Mouse (Mus musculus) thymus, adult 2 months (tissue): ENCODE data around the gene Myd88. TPM values are rescaled to one million over a fixed set of nuclear protein-coding genes. Genes with fewer than 3 reads are reported as not detected.
"Not testable (repeated sequence)": the region's sequence is repeated elsewhere in the genome, so short reads cannot be mapped to it uniquely, and the experiment has no call there.

ENCODE experiments used
- DNase-seq: peaks from one replicate; pipeline ENCODE4 v3.0.0; 2021
- H3K27ac ChIP-seq: fragments of 200-500 bp; 2 replicates; pipeline ENCODE4 v1.5.1; 2012; ENCODE audit warnings: low read length, control low read depth; ENCODE audit not compliant: control insufficient read depth, insufficient read depth
- H3K27me3 ChIP-seq: fragments of 200-500 bp; 2 replicates; pipeline ENCODE4 v1.6.1; 2012; ENCODE audit warnings: mild to moderate bottlenecking, low read length, moderate library complexity, mixed read lengths; ENCODE audit not compliant: control insufficient read depth, insufficient read depth
- H3K36me3 ChIP-seq: fragments of 200-500 bp; 2 replicates; pipeline ENCODE4 v1.6.1; 2012; ENCODE audit warnings: mild to moderate bottlenecking, low read length, moderate library complexity; ENCODE audit not compliant: control insufficient read depth, insufficient read depth
- H3K4me1 ChIP-seq: fragments of 200-500 bp; replicated peaks from 2 replicates; pipeline ENCODE4 v1.6.1; 2012; ENCODE audit warnings: low read length; ENCODE audit not compliant: control insufficient read depth, insufficient read depth
- H3K4me3 ChIP-seq: fragments of 200-500 bp; 2 replicates; pipeline ENCODE4 v1.5.1; 2012; ENCODE audit warnings: mild to moderate bottlenecking, low read length, control low read depth, moderate library complexity; ENCODE audit not compliant: control insufficient read depth, insufficient read depth
- CTCF ChIP-seq: fragments of 200-500 bp; IDR thresholded peaks from 2 replicates; pipeline ENCODE4 v1.5.1; 2012; ENCODE audit warnings: mild to moderate bottlenecking, control low read depth, low read length, moderate library complexity, borderline replicate concordance; ENCODE audit not compliant: control insufficient read depth, poor library complexity, insufficient read depth; ENCODE audit errors: extremely low read depth
- POLR2A ChIP-seq: fragments of 200-500 bp; IDR thresholded peaks from 2 replicates; pipeline ENCODE4 v1.6.1; 2012; ENCODE audit warnings: mild to moderate bottlenecking, low read length, control low read depth, moderate library complexity; ENCODE audit not compliant: control insufficient read depth, poor library complexity, insufficient read depth; ENCODE audit errors: extremely low read depth
- WGBS: fragments of 180-500 bp; shearing (Covaris S2); methylation state at CpG from one replicate; pipeline ENCODE4 v1.1.7; 2018; 5-methylcytosine and 5-hydroxymethylcytosine counted together
- polyA plus RNA-seq: library from polyadenylated mRNA; depleted of rRNA; stranded (reverse); fragments of >200 nt; gene quantifications from 2 replicates; pipeline ENCODE4 v1.2.3, GENCODE M21; 2012

Gene Myd88
- polyA plus RNA-seq, 1 experiment, result 30.8 TPM

GRCm38 (mm10) chr9:119371251-119371650 is 30.0 kb upstream of the Myd88 start:
- no peaks in the 10 kb centered on the region for H3K4me1 ChIP-seq
- no peak overlapping the region for H3K4me3 ChIP-seq
- TF ChIP-seq POLR2A (no peak), CTCF (no peak)
- H3K27me3 ChIP-seq, result no peaks in the 10 kb centered on the region
- H3K27ac ChIP-seq, result no peak overlapping the region
- 95% methylated on average over 4 of the region's 4 CpGs for WGBS
- H3K36me3 ChIP-seq, result no peaks in the 10 kb centered on the region
- no peak for DNase-seq

- not testable (repeated sequence) for H3K36me3 ChIP-seq, DNase-seq, H3K27ac ChIP-seq, H3K4me1 ChIP-seq, H3K4me3 ChIP-seq, H3K27me3 ChIP-seq
- WGBS, result 95% methylated on average over 4 of the region's 4 CpGs
Measured at GRCm38 (mm10) chr9:119370770-119371169, 29.6 kb upstream of the Myd88 start.

GRCm38 (mm10) chr9:119368367-119368766 is 27.2 kb upstream of the Myd88 start:
- WGBS, result 94% methylated on average over 3 of the region's 3 CpGs
- Histone ChIP-seq H3K36me3 (no peaks in the 10 kb centered on the region), H3K4me3 (no peak overlapping the region), H3K27ac (no peak overlapping the region), H3K27me3 (no peaks in the 10 kb centered on the region), H3K4me1 (no peaks in the 10 kb centered on the region)
- DNase-seq, result no peak
- TF ChIP-seq CTCF (no peak), POLR2A (no peak)

GRCm38 (mm10) chr9:119365284-119365683 is 24.1 kb upstream of the Myd88 start, which contains the start of gene Slc22a14:
Gene Slc22a14, minus strand, starts transcription at chr9:119365553.
- WGBS, result 36% methylated on average over 7 of the region's 7 CpGs
- no peak for DNase-seq

GRCm38 (mm10) chr9:119363229-119363628 is 22.0 kb upstream of the Myd88 start:
- Histone ChIP-seq H3K4me1 (no peaks in the 10 kb centered on the region; the same call in 1 of the 2 replicates), H3K36me3 (no peaks in the 10 kb centered on the region), H3K27me3 (no peaks in the 10 kb centered on the region), H3K27ac (no peak overlapping the region), H3K4me3 (no peak overlapping the region)
- TF ChIP-seq CTCF (no peak), POLR2A (no peak)
- WGBS, result 95% methylated on average over 12 of the region's 12 CpGs
- no peak for DNase-seq

More at GRCm38 (mm10) chr9:119365284-119365683, 24.1 kb upstream of the Myd88 start, which contains the start of gene Slc22a14:
- no peak within 1 kb of the TSS for H3K4me3 ChIP-seq
- H3K27ac ChIP-seq, result no peak within 1 kb of the TSS
- TF ChIP-seq POLR2A, result no peak
- TF ChIP-seq CTCF, result no peak
- H3K27me3 ChIP-seq, result no peaks in the 10 kb centered on the region
- H3K36me3 ChIP-seq, result no peaks in the 10 kb centered on the region
- no peaks in the 10 kb centered on the region for H3K4me1 ChIP-seq

- no peak for TF ChIP-seq CTCF
- Histone ChIP-seq H3K4me3 (no peak overlapping the region), H3K4me1 (peaks cover 3% of the 10 kb centered on the region), H3K27ac (no peak overlapping the region), H3K27me3 (no peaks in the 10 kb centered on the region), H3K36me3 (no peaks in the 10 kb centered on the region)
- 97% methylated on average over 5 of the region's 5 CpGs for WGBS
- no peak for DNase-seq
Measured at GRCm38 (mm10) chr9:119361416-119361815, 20.2 kb upstream of the Myd88 start.

GRCm38 (mm10) chr9:119358058-119358429 is 16.8 kb upstream of the Myd88 start:
- Histone ChIP-seq H3K4me3 (no peak overlapping the region), H3K27me3 (no peaks in the 10 kb centered on the region), H3K4me1 (peaks cover 3% of the 10 kb centered on the region), H3K36me3 (no peaks in the 10 kb centered on the region), H3K27ac (no peak overlapping the region)
- WGBS, result 60% methylated on average over 9 of the region's 9 CpGs
- DNase-seq, result no peak
- TF ChIP-seq CTCF, result no peak
- TF ChIP-seq POLR2A, result no peak
